Mouse (Mus musculus): Measurements from ENCODE around the gene Nrk.

- no peak for TF ChIP-seq CTCF (IDR thresholded peaks at IDR 0.05; ENCODE audit: borderline replicate concordance, control insufficient read depth, extremely low read depth, insufficient read depth, low read length, poor library complexity)
- TF ChIP-seq POLR2A (IDR thresholded peaks at IDR 0.05; ENCODE audit: control insufficient read depth, extremely low read depth, insufficient read depth, low read length, poor library complexity) = no peak
These were observed 4.8 kb downstream of the Nrk start for GRCm38 (mm10) chrX:138919030-138919429.

Data from thymus, adult 2 months (tissue).